33 mouse cellular contexts compared by ENCODE assay signal in genomic region chr6:64504394-64504793, GRCm38 (mm10).
DNase-seq lines count a peak whose midpoint lies in the region; ATAC-seq and TF ChIP-seq lines count a peak whose summit lies in the region.
"Had no signal": no experiment of that assay in that cellular context is flagged by ENCODE, and none has a peak within 500 bp of the region (broad histone marks: within the 10 kb centered on the region; RNA-seq: fewer than 3 reads in every experiment).

No protein-coding gene starts in this region.

- ATAC-seq in hindbrain, embryonic 14.5 days (ENCODE audit: low FRiP score): no peak
- no peak for ATAC-seq in hindbrain, embryonic 11.5 days (ENCODE audit: low FRiP score)
- peak; percentile 31 for ATAC-seq in Patski
- ATAC-seq: forebrain, postnatal 0 days; midbrain, embryonic 15.5 days had no signal

- H3K27ac ChIP-seq in hindbrain, embryonic 14.5 days: no peak overlapping the region
- H3K27ac ChIP-seq in hindbrain, embryonic 11.5 days (ENCODE audit: low read depth, low read length): no peak overlapping the region
- H3K27ac ChIP-seq: embryonic facial prominence, embryonic 13.5 days; forebrain, embryonic 12.5 days; heart, embryonic 10.5 days; heart, embryonic 15.5 days; hindbrain, embryonic 13.5 days; kidney, embryonic 15.5 days; liver, embryonic 15.5 days; lung, embryonic 15.5 days; midbrain, embryonic 10.5 days; midbrain, embryonic 15.5 days; neural tube, embryonic 15.5 days had no signal

- no peaks in the 10 kb centered on the region for H3K36me3 ChIP-seq in hindbrain, embryonic 14.5 days (replicated peaks; ENCODE audit: control insufficient read depth, insufficient read depth)
- H3K36me3 ChIP-seq in hindbrain, embryonic 11.5 days (ENCODE audit: control insufficient read depth, insufficient read depth, low read length): no peaks in the 10 kb centered on the region
- H3K36me3 ChIP-seq: embryonic facial prominence, embryonic 13.5 days; forebrain, embryonic 12.5 days; G1E; heart, embryonic 10.5 days; heart, embryonic 15.5 days; hindbrain, embryonic 13.5 days; kidney, embryonic 15.5 days; liver, embryonic 15.5 days; lung, embryonic 15.5 days; midbrain, embryonic 10.5 days; midbrain, embryonic 15.5 days; neural tube, embryonic 15.5 days had no signal

- H3K4me3 ChIP-seq in hindbrain, embryonic 14.5 days (replicated peaks; ENCODE audit: low read length): no peak overlapping the region
- H3K4me3 ChIP-seq in hindbrain, embryonic 11.5 days (ENCODE audit: low read depth, low read length): no peak overlapping the region
- H3K4me3 ChIP-seq: embryonic facial prominence, embryonic 13.5 days; erythroblast, embryonic 14.5 days; forebrain, embryonic 12.5 days; heart, embryonic 10.5 days; heart, embryonic 15.5 days; hindbrain, embryonic 13.5 days; kidney, embryonic 15.5 days; liver, embryonic 15.5 days; lung, embryonic 15.5 days; midbrain, embryonic 10.5 days; midbrain, embryonic 15.5 days; neural tube, embryonic 15.5 days had no signal

- H3K9ac ChIP-seq in hindbrain, embryonic 14.5 days: no peak overlapping the region
- no peak overlapping the region for H3K9ac ChIP-seq in hindbrain, embryonic 11.5 days (ENCODE audit: low read depth, low read length)
- H3K9ac ChIP-seq: embryonic facial prominence, embryonic 13.5 days; forebrain, embryonic 12.5 days; forebrain, postnatal 0 days; heart, embryonic 15.5 days; hindbrain, embryonic 13.5 days; kidney, embryonic 15.5 days; liver, embryonic 15.5 days; lung, embryonic 15.5 days; midbrain, embryonic 15.5 days; neural tube, embryonic 15.5 days had no signal

- no peaks in the 10 kb centered on the region for H3K27me3 ChIP-seq in hindbrain, embryonic 14.5 days (ENCODE audit: control insufficient read depth, insufficient read depth, low read length)
- H3K27me3 ChIP-seq in hindbrain, embryonic 11.5 days (ENCODE audit: control insufficient read depth, insufficient read depth, low read length): no peaks in the 10 kb centered on the region
- H3K27me3 ChIP-seq in Patski: no peaks in the 10 kb centered on the region
- H3K27me3 ChIP-seq: embryonic facial prominence, embryonic 13.5 days; forebrain, embryonic 12.5 days; heart, embryonic 15.5 days; hindbrain, embryonic 13.5 days; kidney, embryonic 15.5 days; liver, embryonic 15.5 days; lung, embryonic 15.5 days; midbrain, embryonic 15.5 days; neural tube, embryonic 15.5 days had no signal

- TF ChIP-seq CTCF in Patski (IDR thresholded peaks at IDR 0.05): no peak

- CTCF ChIA-PET in Patski (lab: Charles Lee): no interaction called here

- DNase-seq in hindbrain, embryonic 14.5 days (ENCODE audit: low spot score): peak; percentile 16
- DNase-seq in hindbrain, embryonic 11.5 days (ENCODE audit: low spot score): no peak
- no peak for DNase-seq in Patski (ENCODE audit: low read depth, low spot score)
- peak; percentile 18 for DNase-seq in forelimb bud, embryonic 11.5 days (ENCODE audit: low read depth, low spot score)
- no peak for DNase-seq in right cerebral cortex, postnatal 14 days
- no peak for DNase-seq in layer of hippocampus, postnatal 36 days
- no peak for DNase-seq in kidney, adult 11 months
- DNase-seq: adrenal gland, postnatal 14 days; cerebellum, adult 11 months; cerebellum, adult 9-10 months; cerebellum, postnatal 36 days; forebrain, postnatal 0 days; gastrocnemius, postnatal 14 days; heart, postnatal 36 days; kidney, adult 18-20 months; kidney, postnatal 4 days; layer of hippocampus, adult 9-11 months; retina, postnatal 1 day; spleen, adult 18-20 months; thymus, postnatal 14 days had no signal

- H3K9me3 ChIP-seq in hindbrain, embryonic 14.5 days (ENCODE audit: control insufficient read depth, low read length): no peaks in the 10 kb centered on the region
- H3K9me3 ChIP-seq in hindbrain, embryonic 11.5 days (ENCODE audit: control insufficient read depth, low read length): no peaks in the 10 kb centered on the region
- H3K9me3 ChIP-seq: embryonic facial prominence, embryonic 13.5 days; forebrain, embryonic 12.5 days; G1E; heart, embryonic 10.5 days; heart, embryonic 15.5 days; hindbrain, embryonic 13.5 days; kidney, embryonic 15.5 days; liver, embryonic 15.5 days; lung, embryonic 15.5 days; midbrain, embryonic 10.5 days; midbrain, embryonic 15.5 days; neural tube, embryonic 15.5 days had no signal

- POLR2A ChIA-PET in Patski (lab: Charles Lee): no interaction called here

- no peak overlapping the region for H3K4me2 ChIP-seq in hindbrain, embryonic 14.5 days (replicated peaks)
- H3K4me2 ChIP-seq in hindbrain, embryonic 11.5 days (replicated peaks; ENCODE audit: low read depth, low read length): no peak overlapping the region
- H3K4me2 ChIP-seq: embryonic facial prominence, embryonic 13.5 days; forebrain, embryonic 12.5 days; heart, embryonic 15.5 days; hindbrain, embryonic 13.5 days; kidney, embryonic 15.5 days; liver, embryonic 15.5 days; lung, embryonic 15.5 days; midbrain, embryonic 15.5 days; neural tube, embryonic 15.5 days had no signal

- H3K4me1 ChIP-seq in hindbrain, embryonic 14.5 days (replicated peaks; ENCODE audit: control insufficient read depth, insufficient read depth, low read length): no peaks in the 10 kb centered on the region
- no peaks in the 10 kb centered on the region for H3K4me1 ChIP-seq in hindbrain, embryonic 11.5 days (replicated peaks; ENCODE audit: control insufficient read depth, insufficient read depth, low read length)
- H3K4me1 ChIP-seq: embryonic facial prominence, embryonic 13.5 days; forebrain, embryonic 12.5 days; heart, embryonic 10.5 days; heart, embryonic 15.5 days; hindbrain, embryonic 13.5 days; kidney, embryonic 15.5 days; liver, embryonic 15.5 days; lung, embryonic 15.5 days; midbrain, embryonic 10.5 days; midbrain, embryonic 15.5 days; neural tube, embryonic 15.5 days had no signal

- in situ Hi-C loops in Patski (cut with MboI; ENCODE audit: low pct_unique_long_range_greater_than_20kb): no loop called here

- 90% methylated on average over 1 of the region's 1 CpGs for WGBS in hindbrain, embryonic 14.5 days
- WGBS in hindbrain, embryonic 11.5 days: 74% methylated on average over 1 of the region's 1 CpGs

Comparison
In these comparisons a context has a peak if more than half of its experiments do, and no peak if none do; other contexts are left out.
1. DNase-seq: peak in hindbrain, embryonic 14.5 days (single experiment) and forelimb bud, embryonic 11.5 days (single experiment); none in hindbrain, embryonic 11.5 days (single experiment), Patski (single experiment), right cerebral cortex, postnatal 14 days (single experiment), layer of hippocampus, postnatal 36 days (0 of 2) and kidney, adult 11 months (single experiment).